Mouse (Mus musculus) left cerebral cortex, adult 11 months (tissue): ENCODE results near the gene Csnk1d.

ENCODE experiments used
- DNase-seq: peaks from one replicate; pipeline ENCODE4 v3.0.0; 2022; ENCODE audit warnings: low spot score

Gene Csnk1d

DNA sequence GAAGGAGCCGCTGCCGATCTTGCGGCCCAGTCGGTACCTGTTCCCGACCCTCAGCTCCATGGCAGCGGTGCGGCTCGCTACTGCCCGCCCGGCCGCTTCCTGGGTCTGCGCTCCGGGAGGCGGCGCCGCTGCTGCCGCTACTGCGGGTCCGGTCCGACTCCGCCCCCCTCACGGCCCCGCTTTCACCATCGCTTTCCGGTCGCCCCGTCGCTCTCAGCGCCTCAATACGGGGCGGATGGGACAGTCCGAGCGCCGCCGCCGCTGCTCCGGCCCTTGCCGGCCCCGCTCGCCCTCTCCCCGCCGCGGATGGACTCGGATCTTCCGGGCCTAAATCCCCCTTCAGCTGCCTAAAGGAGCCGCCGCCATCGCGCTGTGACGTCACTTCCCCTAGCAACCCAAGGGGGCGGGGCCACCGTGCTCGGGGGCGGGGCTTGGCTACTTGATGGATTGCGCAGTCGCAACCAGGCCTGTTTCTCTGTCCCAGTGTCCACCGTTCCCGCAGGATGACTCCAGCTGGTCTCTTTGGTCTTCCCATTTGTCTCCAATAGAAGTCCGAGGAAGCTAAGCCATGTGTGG lies at the start of gene Csnk1d:
Gene Csnk1d (minus strand): TSS at position 380 of the 576 bp plus-strand sequence.
- DNase-seq, result peak; percentile 97

DNA sequence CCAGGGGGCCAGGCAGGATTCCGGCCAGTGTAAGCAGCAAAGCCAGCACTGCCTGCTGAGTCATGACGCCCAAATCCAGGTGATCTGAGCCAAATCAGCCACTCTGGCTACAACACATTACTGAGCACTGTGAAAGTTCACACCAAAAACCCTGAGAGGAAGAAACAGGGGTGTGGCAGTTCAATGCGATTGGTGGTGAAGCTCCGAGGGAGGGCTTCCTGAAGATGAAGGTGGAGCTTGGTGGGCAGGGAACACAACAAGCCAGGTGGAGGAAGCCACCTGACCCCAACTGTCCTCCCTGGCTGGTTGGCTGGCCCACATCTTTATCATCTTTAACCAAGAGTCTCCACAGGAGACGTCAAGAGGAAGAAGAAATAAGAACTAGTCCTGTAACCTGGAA lies 48.2 kb upstream of the Csnk1d start, which contains the start of gene Cd7:
Gene Cd7 (minus strand): TSS at position 117 of the 400 bp plus-strand sequence.
- DNase-seq, result no peak

DNA sequence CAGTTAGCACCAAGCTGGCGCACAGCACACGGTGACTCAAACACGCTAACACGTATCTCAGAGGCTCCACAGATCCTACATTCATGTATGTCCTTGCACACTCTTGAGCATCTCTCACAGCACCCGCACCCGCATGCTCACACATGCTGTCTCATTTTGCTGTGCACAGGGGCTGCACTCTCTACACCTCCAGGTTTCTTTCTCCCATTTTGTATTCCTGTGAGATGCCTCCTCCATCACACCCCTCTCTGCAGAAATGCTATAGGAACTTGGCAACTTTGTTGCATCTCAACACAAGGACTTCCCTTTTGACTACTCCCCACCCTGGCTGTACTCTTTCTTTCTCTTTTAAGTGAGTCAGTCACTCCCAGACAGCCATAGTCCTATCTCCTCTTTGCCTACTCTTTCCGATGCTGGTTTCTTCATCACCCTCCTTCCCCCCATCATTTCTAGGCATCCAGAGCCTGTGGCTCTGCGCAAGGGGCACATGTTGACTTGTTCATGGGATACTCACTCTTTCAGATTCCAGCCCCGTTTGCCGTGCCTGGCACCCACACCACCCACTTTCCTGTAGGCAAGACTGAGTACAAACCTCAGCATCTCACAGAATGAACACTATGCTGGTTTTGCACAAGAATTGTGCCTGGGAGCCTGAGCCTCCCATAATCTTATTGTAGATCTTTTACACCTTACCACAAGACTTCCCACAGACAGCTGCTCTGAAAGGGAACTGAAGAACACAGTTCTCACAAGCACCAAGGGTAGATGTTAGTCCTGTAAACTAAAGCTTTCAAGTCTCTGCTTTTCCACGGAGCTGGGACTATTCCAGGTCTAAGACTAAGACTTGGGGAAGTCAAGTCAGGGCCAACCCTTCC lies 47.5 kb upstream of the Csnk1d start:
- no peak for DNase-seq

DNA sequence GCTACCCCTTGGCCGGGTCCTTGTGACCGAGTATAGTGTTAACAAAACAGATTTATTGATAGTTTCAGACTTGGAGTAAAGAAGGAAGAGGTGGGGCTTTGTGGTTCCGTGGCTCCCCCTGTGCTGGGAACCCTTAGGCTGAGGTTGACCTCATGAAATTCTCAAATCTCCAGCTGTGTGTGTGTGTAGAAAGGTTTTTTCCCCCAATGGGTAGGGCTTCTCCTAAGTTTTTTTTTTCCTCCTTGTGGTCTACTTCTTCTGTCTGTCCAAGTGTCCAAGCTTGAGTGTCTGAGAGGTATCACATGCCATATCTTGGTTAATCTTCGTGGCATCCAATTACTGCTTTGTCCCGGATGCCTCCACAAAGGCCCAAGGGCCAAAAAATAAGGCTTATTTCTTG lies 42.0 kb upstream of the Csnk1d start:
- no peak for DNase-seq

DNA sequence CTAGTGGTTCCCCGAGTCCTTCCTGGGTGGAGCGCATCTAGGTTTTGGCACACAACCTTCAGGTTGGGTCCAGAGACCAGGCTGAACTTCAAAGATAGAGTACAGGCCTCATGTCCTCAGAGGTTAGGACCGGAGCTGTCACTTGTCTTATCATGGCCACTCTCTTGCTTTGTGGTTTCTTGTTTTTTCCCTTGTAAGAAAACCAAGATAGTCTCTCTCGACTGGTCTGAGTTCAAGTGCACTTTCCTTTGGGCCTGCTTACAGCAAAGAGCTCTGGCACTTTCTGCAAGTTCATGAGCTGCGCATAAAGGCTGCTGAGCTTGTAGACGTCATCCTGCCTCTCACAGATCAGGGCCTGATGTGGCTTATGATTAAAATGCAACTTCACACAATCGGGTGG lies 36.1 kb upstream of the Csnk1d start:
- DNase-seq, result no peak

DNA sequence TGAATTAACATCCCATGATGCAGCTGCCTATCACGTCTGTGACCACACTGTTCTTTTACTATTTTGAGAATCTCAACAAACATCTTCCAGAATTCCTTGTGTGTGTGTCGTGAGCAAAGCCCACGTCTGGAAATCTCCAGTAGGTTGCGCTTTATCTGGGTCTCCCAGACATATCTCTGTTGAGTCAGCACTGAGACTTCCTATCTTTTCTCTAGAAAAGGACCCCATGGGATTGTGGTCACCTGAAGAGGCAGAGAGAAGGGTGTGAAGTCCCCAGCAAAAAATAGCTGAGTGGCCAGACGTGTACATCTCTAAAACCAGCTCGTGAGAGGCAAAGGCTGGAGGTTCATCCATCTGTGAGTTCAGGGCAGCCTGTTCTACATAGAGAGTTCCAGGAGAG lies 33.0 kb upstream of the Csnk1d start:
- no peak for DNase-seq

DNA sequence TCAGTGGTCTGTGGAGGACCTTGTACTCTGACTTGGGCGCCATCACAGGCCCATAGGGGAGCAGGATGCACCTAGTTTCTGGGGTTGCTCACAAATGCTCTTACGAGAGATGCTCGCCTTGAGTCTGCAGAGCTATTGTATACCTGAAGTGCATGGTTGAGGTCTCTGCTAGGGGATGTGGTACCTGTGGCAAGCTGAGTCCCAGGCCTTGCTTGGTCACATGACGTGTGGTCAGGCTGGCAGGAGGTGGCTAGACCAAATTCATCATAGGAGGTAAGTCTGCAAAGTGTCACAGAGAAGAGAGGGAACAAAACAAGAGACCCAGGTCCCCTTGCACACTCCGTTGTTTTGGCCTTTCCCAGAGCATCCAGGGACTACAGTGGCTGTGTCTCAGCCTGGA lies 28.4 kb upstream of the Csnk1d start:
- no peak for DNase-seq

DNA sequence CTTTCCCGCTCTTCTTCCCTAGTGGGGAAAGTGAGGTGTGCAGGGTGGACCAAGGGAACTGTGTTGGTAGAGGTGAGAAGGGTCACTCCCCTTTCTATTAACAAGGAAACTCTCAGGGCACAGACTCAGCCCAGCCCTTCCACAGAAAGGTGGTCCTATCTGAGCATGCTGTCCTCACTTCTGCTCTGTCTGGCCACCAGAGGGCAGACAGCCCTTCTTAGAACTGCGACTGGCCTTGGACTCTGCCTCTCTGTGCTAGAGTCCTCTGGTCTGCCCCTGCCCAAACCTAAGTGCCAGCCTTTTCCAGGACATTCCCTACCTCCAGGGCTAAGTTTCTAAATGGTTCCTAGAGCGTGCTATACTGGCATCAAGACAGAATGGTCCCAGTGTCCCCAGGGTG lies 26.6 kb upstream of the Csnk1d start:
- peak; percentile 38 for DNase-seq

DNA sequence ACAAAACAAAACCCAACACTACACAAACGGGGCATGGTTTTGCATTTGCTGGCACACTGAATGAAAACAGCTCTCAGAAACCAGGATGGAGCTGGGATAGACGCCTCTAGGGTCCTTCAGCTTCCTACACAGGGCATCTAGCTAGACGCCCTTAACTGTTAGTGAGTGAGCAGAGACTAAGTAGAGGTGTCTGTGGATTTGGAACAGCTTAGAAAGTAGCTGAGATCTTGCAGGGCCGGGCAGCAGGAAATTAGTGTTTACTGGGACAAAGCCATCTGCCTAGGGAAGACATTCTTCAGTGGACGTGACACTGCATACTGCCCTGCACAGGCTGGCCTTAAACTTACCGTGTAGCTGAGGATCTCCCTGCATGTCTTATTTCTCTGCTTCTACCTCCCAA lies 24.3 kb upstream of the Csnk1d start:
- no peak for DNase-seq

DNA sequence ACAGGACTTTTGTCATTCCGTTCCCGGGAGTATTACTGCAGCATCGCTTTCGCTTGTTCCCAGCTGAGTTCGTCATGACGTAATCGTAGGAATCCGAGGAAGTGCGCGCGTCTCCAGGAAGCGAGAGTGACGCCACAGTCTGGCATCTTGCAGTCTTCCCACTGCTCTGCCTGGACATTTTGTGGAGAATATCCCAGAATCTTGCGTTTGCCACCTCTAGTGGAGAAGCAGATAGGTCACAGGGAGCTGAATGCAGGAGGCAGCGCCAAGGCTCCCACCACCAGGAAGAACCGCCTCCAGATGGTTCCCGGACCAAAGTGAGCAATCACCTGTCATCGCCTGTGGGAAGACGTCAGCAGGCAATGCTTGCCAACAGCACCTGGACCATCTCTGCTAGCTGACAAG lies 23.8 kb upstream of the Csnk1d start:
- DNase-seq, result no peak

DNA sequence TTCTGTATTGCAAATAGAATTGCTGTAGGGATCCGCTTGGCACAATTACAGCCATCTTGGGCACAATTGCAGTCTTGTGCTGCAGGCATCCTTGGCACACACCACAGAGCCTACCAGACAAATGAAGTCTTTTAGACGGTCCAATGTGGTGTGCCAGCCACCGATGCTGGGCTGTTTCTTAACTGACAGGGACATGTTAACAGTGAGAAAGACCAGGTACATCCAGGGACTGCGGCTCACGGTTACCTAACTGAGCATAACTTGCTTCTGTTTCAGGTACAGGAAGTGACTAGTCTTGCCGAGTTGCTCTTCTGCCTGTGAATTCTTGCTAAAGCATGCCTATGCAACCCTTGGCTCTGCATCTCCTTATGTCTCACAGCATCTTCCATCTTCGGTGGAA lies 22.5 kb upstream of the Csnk1d start:
- DNase-seq, result no peak

DNA sequence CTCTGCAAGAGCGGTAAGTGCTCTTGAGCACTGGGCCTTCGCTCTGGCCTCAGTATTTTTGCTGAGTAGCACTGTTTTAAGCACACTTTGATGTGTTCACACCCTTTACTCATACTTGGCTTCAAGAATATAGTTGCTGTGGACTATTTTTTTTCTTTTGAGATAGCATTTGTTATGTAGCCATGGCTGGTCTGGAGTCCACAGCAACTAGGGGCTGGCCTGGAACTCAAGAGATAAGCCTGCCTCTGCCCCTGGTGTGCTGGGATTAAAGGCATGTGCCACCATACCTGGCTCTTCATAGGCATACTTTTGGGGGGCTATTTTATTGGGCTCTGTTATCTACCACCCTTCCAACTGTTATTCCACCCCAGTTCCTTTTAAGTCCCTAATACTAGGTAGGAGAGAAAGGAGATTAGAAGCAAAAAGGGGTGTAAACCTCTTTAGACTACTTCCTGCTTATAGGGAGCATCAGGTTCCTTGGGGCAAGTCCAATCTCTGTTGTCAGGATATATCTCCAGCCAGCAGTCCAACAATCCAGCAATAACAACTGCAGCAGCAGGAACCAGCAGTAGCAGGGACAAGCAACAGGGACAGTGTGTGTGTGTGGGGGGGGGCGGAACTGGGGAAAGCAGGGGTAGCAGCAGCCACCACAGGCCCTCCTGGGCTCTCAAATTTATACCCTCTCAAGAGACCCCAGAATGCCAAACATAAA lies 19.1 kb upstream of the Csnk1d start:
- no peak for DNase-seq

DNA sequence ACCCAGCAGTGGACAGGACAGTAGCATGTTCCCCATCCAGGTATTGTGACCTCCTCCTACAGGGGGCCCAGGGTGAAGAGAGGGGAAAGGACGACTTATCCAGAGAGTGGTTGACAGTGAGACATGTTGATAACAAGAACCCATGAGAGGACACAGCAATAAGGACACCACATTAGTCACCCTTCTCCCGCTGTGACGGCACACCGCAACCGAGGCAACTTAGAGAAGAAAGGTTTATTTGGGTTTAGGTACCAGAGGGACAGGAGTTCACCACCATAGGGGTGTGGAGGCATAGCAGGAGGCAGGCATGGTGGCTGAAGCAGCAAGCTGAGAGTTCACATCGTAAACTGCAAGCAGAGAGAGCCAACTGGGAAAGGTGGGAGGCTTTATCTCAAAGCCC lies 15.1 kb upstream of the Csnk1d start:
- no peak for DNase-seq

DNA sequence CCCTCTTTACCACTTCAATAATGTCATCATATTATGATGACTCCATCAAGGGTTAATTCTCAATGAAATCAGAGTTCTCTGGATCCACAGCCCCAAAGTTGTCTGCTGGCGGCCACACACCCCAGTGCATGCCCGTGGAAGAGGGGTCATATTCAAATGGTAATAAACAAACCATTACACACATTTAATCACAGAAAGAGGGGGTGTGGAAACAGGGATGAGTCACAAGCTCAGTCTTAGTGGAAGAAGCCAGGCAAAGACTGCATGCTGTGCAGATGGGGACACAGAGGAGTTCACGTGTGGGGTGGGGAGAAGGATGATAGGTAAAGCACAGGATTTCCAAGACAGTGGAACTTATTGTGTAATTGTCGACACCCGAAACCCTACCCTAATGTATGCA lies 13.2 kb upstream of the Csnk1d start:
- no peak for DNase-seq

DNA sequence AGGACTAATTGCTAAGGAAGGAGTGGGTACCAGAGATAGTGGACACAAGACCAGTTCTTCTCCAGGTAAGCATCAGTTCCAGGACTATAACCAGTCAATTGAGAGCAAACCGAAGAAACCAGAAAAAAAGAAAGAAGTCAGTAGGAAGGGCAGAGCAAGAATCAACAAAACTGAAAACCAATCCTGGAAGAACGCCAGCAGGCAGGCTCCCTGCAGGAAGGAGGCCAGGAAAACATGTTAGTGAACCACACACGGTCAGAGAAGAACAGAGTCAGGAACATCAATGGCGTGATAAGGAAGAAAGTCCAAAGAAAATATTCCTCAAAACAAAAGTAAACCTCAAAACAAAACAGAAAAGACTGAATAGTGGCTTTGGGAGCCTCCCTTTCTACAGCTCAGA lies 10.8 kb upstream of the Csnk1d start:
- no peak for DNase-seq

DNA sequence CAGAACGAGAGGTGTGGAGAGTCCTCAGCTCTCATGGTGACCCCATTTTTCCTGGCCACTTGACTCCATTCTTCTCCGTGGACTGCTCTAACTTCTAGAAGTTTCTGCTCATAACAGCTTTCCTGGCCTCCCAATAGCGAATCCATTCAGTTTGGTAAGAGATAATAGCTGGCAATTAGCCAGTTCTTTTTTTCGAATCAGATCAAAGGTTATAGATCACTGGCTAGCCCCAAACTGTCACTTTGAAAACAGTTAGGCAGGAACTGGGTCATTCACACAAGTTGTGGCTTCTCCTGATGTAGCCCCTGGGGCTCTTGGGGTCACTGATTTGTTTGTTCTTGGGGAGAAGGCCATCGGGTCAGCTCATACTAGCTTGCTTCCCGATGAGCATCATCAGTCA lies 3.6 kb upstream of the Csnk1d start:
- no peak for DNase-seq

DNA sequence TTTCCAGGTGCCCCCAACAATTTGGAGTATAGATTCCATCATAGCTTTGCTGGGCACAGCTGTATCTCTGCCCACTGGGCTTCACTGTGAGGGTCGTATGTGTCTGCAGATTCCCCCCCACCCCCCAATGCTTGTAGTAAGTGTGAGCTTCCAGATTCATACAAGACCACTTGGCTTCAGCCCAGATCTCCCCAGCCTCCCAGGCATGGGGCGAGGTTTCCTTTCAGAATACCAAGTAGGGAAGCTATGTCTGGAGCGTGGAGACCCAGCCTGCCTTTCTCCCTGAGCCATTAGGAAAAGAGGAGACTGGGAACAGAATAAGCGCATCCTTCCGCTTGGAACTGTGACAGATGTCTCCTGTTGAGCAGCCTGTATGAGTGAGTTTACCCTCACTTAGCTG lies 2.5 kb upstream of the Csnk1d start:
- DNase-seq, result no peak

DNA sequence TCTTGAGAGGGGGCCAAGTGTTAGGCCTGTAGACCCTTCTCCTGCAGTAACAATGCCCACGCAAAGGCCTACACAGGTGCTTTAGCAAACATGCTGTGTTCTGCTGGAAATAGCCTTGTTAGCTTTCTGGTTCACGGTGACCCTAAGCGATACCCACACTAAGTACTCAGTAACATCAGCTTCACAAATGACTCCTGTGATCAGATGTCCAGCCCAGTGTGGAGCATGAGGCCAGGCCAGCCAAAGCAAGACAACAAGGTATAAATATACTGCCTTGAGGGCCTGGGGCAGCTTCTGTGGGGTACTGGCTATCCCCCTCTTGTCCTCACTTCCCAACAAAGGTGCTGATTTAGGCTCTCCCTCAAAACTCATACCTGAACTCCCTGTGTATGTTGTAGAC lies 1.9 kb upstream of the Csnk1d start:
- DNase-seq, result no peak

DNA sequence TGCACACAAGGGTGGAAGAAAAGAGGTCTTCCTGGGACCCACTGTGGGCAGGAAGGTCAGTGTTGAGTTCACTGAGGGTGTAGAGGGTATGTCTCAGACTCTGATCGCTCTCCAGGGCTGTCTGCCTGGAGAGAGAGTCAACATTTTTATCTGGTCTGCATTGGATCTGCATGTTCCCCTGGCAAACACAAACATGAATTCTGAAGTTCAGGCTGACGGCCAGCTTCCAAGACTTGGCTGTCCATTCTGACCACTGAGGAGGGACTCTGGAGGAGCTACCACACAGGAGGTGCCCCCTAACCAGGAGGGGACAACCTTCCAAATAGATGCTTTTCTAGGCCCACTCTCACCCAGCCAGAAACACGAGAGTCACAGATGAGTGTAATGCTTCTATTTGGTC lies 661 bp upstream of the Csnk1d start:
- no peak for DNase-seq

DNA sequence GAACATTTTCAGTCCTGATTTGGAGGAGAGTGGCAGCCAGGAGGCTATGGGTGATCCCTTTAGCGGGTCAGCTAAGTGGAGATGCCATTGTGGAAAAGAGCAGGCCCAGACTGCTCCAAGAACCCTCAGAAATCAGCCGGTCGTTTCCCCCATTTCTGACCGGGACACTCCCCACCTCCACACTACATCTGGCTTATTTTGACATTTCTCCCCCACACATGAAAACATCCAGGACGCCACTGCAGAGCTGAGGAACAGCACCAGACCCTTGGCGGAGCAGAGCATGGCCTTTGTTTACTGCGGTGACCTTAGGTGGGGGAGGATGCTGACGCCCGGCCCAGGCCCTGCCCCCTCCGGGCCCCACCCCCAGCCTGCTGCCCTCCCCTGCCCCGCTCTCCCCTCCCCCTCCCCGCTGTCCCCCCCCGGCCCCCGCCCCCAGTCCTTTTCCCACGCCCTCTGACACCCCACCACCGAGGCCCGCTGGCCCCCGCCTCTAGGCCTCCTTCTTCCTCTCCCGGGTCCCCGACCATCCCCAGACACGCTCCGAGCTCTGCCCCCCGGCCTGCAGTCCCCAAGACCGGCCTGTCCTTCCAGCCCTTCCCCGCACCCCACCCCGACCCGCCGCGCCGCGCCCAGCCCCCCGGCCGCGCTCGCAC lies 876 bp downstream of the Csnk1d start:
- no peak for DNase-seq

DNA sequence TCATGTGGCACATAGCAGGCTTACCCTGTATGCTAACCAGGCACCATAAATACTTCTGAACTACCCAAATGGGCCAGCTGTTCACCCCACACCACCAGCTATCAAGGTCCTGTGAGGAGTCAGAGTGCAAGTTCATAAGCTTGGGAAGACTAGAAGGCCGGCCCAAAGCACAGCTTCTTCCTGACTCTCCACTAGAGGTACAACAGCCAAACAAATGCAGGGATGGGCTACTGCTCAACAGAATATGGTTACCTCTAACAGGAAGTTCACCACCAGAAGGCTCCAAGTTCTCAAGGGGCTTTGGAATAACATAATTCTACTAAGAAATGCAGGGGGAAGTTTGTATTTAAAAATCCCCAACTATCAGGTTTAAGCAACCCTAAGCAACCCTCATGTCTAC lies 1.6 kb downstream of the Csnk1d start:
- DNase-seq, result no peak

DNA sequence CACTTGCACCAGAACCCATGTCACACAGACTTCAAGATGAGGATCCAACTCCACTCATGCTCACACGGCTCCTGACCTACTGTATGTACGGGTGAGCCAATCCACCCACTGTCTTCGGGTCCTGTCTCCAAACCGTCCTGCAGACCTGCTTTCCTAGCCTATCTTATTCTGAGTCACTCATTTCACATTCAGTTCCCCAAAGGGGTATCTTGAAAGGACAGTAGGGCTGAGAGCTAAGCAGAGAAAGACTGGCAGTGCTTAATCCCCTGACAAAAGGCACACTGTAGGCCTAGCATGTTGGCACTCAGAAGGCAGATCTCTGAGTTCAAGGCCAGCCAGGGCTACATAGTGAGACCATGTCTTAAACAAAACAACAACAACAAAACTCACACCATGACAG lies 2.7 kb downstream of the Csnk1d start:
- DNase-seq, result no peak

DNA sequence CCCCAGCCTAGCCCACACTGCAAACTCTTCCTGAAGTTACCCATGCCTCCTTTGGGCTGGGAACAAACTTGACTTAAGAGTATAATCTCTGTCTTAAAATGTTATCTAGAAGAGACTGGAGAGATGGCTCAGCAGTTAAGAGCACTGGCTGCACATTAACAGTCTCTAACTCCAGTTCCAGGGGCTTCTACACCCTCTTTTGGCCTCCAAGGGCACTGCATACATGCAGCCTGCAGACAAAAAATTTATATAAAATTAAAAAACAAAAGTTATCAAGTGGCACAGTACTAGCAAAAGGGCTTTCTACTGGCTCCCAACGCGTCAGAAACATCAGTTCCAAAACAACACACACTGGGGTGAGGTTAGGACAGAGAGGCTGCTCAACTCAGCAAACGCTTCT lies 3.5 kb downstream of the Csnk1d start:
- no peak for DNase-seq
